Mouse (Mus musculus): ENCODE results near the gene Gm43552.

Gm43552 gene

GRCm38 (mm10) chr5:65438041-65438440, 54.6 kb downstream of the Gm43552 start:
- DNase-seq (ENCODE audit: inconsistent ontology term): peak; percentile 68

GRCm38 (mm10) chr5:65435806-65436561, 56.6 kb downstream of the Gm43552 start, which contains the start of gene Ugdh:
Ugdh (minus strand) TSS chr5:65435949.
- DNase-seq (ENCODE audit: inconsistent ontology term): peak; percentile 100

GRCm38 (mm10) chr5:65435363-65435805, 57.2 kb downstream of the Gm43552 start:
- DNase-seq (ENCODE audit: inconsistent ontology term): no peak

GRCm38 (mm10) chr5:65434471-65435362, 57.9 kb downstream of the Gm43552 start:
- peak; percentile 34 for DNase-seq (ENCODE audit: inconsistent ontology term)

- DNase-seq (ENCODE audit: inconsistent ontology term): no peak
Measured at GRCm38 (mm10) chr5:65429441-65429840, 63.2 kb downstream of the Gm43552 start.

- DNase-seq (ENCODE audit: inconsistent ontology term): no peak
Measured at GRCm38 (mm10) chr5:65428321-65428720, 64.3 kb downstream of the Gm43552 start.

- DNase-seq (ENCODE audit: inconsistent ontology term): no peak
Measured at GRCm38 (mm10) chr5:65425251-65425650, 67.4 kb downstream of the Gm43552 start.

GRCm38 (mm10) chr5:65424215-65424614, 68.4 kb downstream of the Gm43552 start:
- DNase-seq (ENCODE audit: inconsistent ontology term): no peak

GRCm38 (mm10) chr5:65422803-65423202, 69.8 kb downstream of the Gm43552 start:
- DNase-seq (ENCODE audit: inconsistent ontology term): no peak

GRCm38 (mm10) chr5:65420822-65421221, 71.8 kb downstream of the Gm43552 start:
- no peak for DNase-seq (ENCODE audit: inconsistent ontology term)

GRCm38 (mm10) chr5:65419136-65419535, 73.5 kb downstream of the Gm43552 start:
- DNase-seq (ENCODE audit: inconsistent ontology term): no peak

GRCm38 (mm10) chr5:65415653-65416458, 76.8 kb downstream of the Gm43552 start:
- DNase-seq (ENCODE audit: inconsistent ontology term): peak; percentile 20

- DNase-seq (ENCODE audit: inconsistent ontology term): no peak
Measured at GRCm38 (mm10) chr5:65407989-65408388, 84.6 kb downstream of the Gm43552 start.

- DNase-seq (ENCODE audit: inconsistent ontology term): peak; percentile 66
Measured at GRCm38 (mm10) chr5:65401251-65401994, 91.2 kb downstream of the Gm43552 start.

- DNase-seq (ENCODE audit: inconsistent ontology term): no peak
Measured at GRCm38 (mm10) chr5:65394425-65394824, 98.2 kb downstream of the Gm43552 start.

GRCm38 (mm10) chr5:65391753-65392152, 100.9 kb downstream of the Gm43552 start:
- no peak for DNase-seq (ENCODE audit: inconsistent ontology term)

GRCm38 (mm10) chr5:65390648-65391644, 101.7 kb downstream of the Gm43552 start, which contains the start of the genes Rpl9 and Lias:
Rpl9 (minus strand) TSS chr5:65391444.
Lias (plus strand) TSS chr5:65391497.
- peak; percentile 97 for DNase-seq (ENCODE audit: inconsistent ontology term)

GRCm38 (mm10) chr5:65387008-65387867, 105.4 kb downstream of the Gm43552 start:
- no peak for DNase-seq (ENCODE audit: inconsistent ontology term)

- DNase-seq (ENCODE audit: inconsistent ontology term): no peak
Measured at GRCm38 (mm10) chr5:65385704-65386103, 106.9 kb downstream of the Gm43552 start.

All from Muller cell, postnatal 12 days (primary cell).